Mouse (Mus musculus): ENCODE data around the gene Wfdc5. TPM values are rescaled to one million over a fixed set of nuclear protein-coding genes. Genes with fewer than 3 reads are reported as not detected.

The Wfdc5 gene
- polyA plus RNA-seq, 1 experiment from 2014 or later: not detected

GRCm38 (mm10) chr2:164126533-164126955 lies 56.0 kb downstream of the Wfdc5 start:
- Histone ChIP-seq H3K4me3 (ENCODE audit: low read length) (no peak overlapping the region), H3K4me2 (ENCODE audit: low read length) (no peak overlapping the region), H3K36me3 (ENCODE audit: control insufficient read depth, insufficient read depth, low read length) (0 out of 2 replicates have a peak, but pooled peaks cover 3% of the 10 kb centered on the region), H3K27ac (ENCODE audit: low read depth, low read length) (no peak overlapping the region), H3K9ac (ENCODE audit: low read depth, low read length) (no peak overlapping the region), H3K27me3 (replicated peaks; ENCODE audit: control insufficient read depth, insufficient read depth, low read length) (no peaks in the 10 kb centered on the region), H3K4me1 (ENCODE audit: control insufficient read depth, insufficient read depth, low read depth, low read length) (no peaks in the 10 kb centered on the region), H3K9me3 (ENCODE audit: control insufficient read depth, low read length) (no peaks in the 10 kb centered on the region)
- no peak for ATAC-seq
- WGBS: 78% methylated on average over 13 of the region's 13 CpGs

Other genes starting within 250 kb of the Wfdc5 start
- gene Ywhab, start 187.8 kb downstream of the Wfdc5 start, polyA plus RNA-seq (2015; fragmentation: Nextera tagmentation; extraction: Ambion mirVana): 507 and 529 TPM in 2 replicates
- gene Pabpc1l, start 157.3 kb downstream of the Wfdc5 start, polyA plus RNA-seq (2015; fragmentation: Nextera tagmentation; extraction: Ambion mirVana): 0.90 and 2.1 TPM in 2 replicates
- 16.3 and 17.4 TPM in 2 replicates for gene Stk4, start 112.4 kb downstream of the Wfdc5 start, polyA plus RNA-seq (2015; fragmentation: Nextera tagmentation; extraction: Ambion mirVana)
- gene Tomm34, start 111.6 kb downstream of the Wfdc5 start, polyA plus RNA-seq (2015; fragmentation: Nextera tagmentation; extraction: Ambion mirVana): 52.5 and 54.2 TPM in 2 replicates
- gene Kcns1, start 11.6 kb downstream of the Wfdc5 start, polyA plus RNA-seq (2015; fragmentation: Nextera tagmentation; extraction: Ambion mirVana): 2.4 and 3.1 TPM in 2 replicates
- gene Wfdc12, start 7.9 kb upstream of the Wfdc5 start, polyA plus RNA-seq (2015; fragmentation: Nextera tagmentation; extraction: Ambion mirVana): not detected in 2 replicates
- gene Wfdc15a, start 17.4 kb upstream of the Wfdc5 start, polyA plus RNA-seq (2015; fragmentation: Nextera tagmentation; extraction: Ambion mirVana): not detected in 2 replicates
- not detected in 2 replicates for gene Wfdc15b, start 38.9 kb upstream of the Wfdc5 start, polyA plus RNA-seq (2015; fragmentation: Nextera tagmentation; extraction: Ambion mirVana)
- gene Svs2, start 55.7 kb upstream of the Wfdc5 start, polyA plus RNA-seq (2015; fragmentation: Nextera tagmentation; extraction: Ambion mirVana): not detected in 2 replicates
- not detected in 2 replicates for gene Svs3b, start 73.9 kb upstream of the Wfdc5 start, polyA plus RNA-seq (2015; fragmentation: Nextera tagmentation; extraction: Ambion mirVana)
- not detected in 2 replicates for gene Svs4, start 95.7 kb upstream of the Wfdc5 start, polyA plus RNA-seq (2015; fragmentation: Nextera tagmentation; extraction: Ambion mirVana)
- not detected in 2 replicates for gene Svs3a, start 106.5 kb upstream of the Wfdc5 start, polyA plus RNA-seq (2015; fragmentation: Nextera tagmentation; extraction: Ambion mirVana)
- not detected in 2 replicates for gene Svs6, start 134.0 kb upstream of the Wfdc5 start, polyA plus RNA-seq (2015; fragmentation: Nextera tagmentation; extraction: Ambion mirVana)
- not detected in 2 replicates for gene Svs5, start 150.0 kb upstream of the Wfdc5 start, polyA plus RNA-seq (2015; fragmentation: Nextera tagmentation; extraction: Ambion mirVana)
- gene Slpi, start 206.4 kb upstream of the Wfdc5 start, polyA plus RNA-seq (2015; fragmentation: Nextera tagmentation; extraction: Ambion mirVana): 0.66 and 0.75 TPM in 2 replicates
- gene Rbpjl, start 220.4 kb upstream of the Wfdc5 start, polyA plus RNA-seq (2015; fragmentation: Nextera tagmentation; extraction: Ambion mirVana): 0.06 and 0.15 TPM in 2 replicates
- gene Matn4, start 222.4 kb upstream of the Wfdc5 start, polyA plus RNA-seq (2015; fragmentation: Nextera tagmentation; extraction: Ambion mirVana): 3.8 TPM in 2 replicates